Mouse (Mus musculus): ENCODE measurements around the gene Disp2. TPM values are rescaled to one million over a fixed set of nuclear protein-coding genes. Genes with fewer than 3 reads are reported as not detected.

Disp2 gene
- polyA plus RNA-seq, 1 experiment from 2014 or later = 2.8 TPM

GRCm38 (mm10) chr2:118805137-118805536 lies 25.6 kb downstream of the Disp2 start:
- H3K4me2 ChIP-seq (replicated peaks; ENCODE audit: low read depth, low read length) = no peak overlapping the region
- WGBS = 34% methylated on average over 3 of the region's 3 CpGs
- no peaks in the 10 kb centered on the region for H3K27me3 ChIP-seq (ENCODE audit: control insufficient read depth, insufficient read depth, low read length)
- ATAC-seq (ENCODE audit: insufficient number of reproducible peaks, insufficient read depth, low FRiP score, low read depth) = no peak
- no peak overlapping the region for H3K9ac ChIP-seq (replicated peaks; ENCODE audit: low read depth, low read length)
- no peaks in the 10 kb centered on the region for H3K4me1 ChIP-seq (ENCODE audit: control insufficient read depth, insufficient read depth, low read length)
- H3K27ac ChIP-seq (ENCODE audit: low read length) = no peak overlapping the region
- no peaks in the 10 kb centered on the region for H3K9me3 ChIP-seq (ENCODE audit: control insufficient read depth, low read depth, low read length)
- no peak overlapping the region for H3K4me3 ChIP-seq (ENCODE audit: low read depth, low read length)
- no peaks in the 10 kb centered on the region for H3K36me3 ChIP-seq (ENCODE audit: control insufficient read depth, insufficient read depth, low read length)

DNA sequence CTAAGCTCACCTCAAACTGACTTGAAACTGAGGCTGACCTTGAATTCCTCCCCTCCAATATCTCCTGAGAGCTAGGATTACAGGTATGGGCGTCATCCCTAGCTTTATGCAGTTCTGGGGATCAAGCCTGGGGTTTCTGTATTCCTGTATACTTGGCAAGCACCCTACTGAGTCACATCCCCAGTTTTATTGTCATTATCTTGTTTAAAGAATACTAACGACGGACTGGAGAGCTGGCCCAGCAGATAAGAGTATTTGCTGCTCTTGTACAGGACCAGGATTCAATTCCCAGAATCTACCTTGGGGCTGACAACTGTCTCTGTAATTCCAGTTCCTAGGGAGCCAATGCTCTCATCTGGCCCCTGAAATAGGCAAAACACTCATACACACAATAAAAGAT lies 26.2 kb downstream of the Disp2 start:
- Histone ChIP-seq H3K27ac (ENCODE audit: low read length) (no peak overlapping the region), H3K4me3 (ENCODE audit: low read depth, low read length) (no peak overlapping the region), H3K9ac (replicated peaks; ENCODE audit: low read depth, low read length) (no peak overlapping the region), H3K9me3 (ENCODE audit: control insufficient read depth, low read depth, low read length) (no peaks in the 10 kb centered on the region), H3K4me1 (ENCODE audit: control insufficient read depth, insufficient read depth, low read length) (no peaks in the 10 kb centered on the region), H3K4me2 (replicated peaks; ENCODE audit: low read depth, low read length) (no peak overlapping the region), H3K36me3 (ENCODE audit: control insufficient read depth, insufficient read depth, low read length) (no peaks in the 10 kb centered on the region), H3K27me3 (ENCODE audit: control insufficient read depth, insufficient read depth, low read length) (no peaks in the 10 kb centered on the region)
- ATAC-seq (ENCODE audit: insufficient number of reproducible peaks, insufficient read depth, low FRiP score, low read depth) = no peak
- WGBS = 17% methylated on average over 3 of the region's 3 CpGs

DNA sequence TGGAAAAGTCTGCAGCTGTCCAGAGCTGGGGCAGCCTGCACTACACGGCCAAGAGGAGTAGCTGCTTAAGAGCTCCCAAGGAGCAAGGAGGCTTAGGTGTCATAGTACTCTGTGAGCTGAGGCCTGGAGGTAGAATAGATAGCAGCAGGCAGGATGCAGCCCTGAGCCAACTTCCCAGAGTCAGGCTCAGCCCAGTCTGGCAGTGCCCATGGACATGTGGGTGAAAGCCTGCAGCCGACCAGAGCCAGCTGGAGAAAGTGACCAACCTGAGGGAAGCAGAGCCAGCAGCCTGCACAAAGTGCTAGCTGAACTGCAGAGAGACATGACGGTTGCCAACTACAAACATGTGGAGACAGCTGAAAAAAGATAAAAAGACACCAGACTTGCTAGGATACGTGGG lies 27.3 kb downstream of the Disp2 start:
- no peak overlapping the region for H3K4me3 ChIP-seq (ENCODE audit: low read depth, low read length)
- H3K9ac ChIP-seq (replicated peaks; ENCODE audit: low read depth, low read length) = no peak overlapping the region
- no peaks in the 10 kb centered on the region for H3K36me3 ChIP-seq (ENCODE audit: control insufficient read depth, insufficient read depth, low read length)
- no peaks in the 10 kb centered on the region for H3K27me3 ChIP-seq (ENCODE audit: control insufficient read depth, insufficient read depth, low read length)
- H3K9me3 ChIP-seq (ENCODE audit: control insufficient read depth, low read depth, low read length) = no peaks in the 10 kb centered on the region
- ATAC-seq (ENCODE audit: insufficient number of reproducible peaks, insufficient read depth, low FRiP score, low read depth) = no peak
- 61% methylated on average over 4 of the region's 4 CpGs for WGBS
- H3K4me1 ChIP-seq (ENCODE audit: control insufficient read depth, insufficient read depth, low read length) = no peaks in the 10 kb centered on the region
- H3K27ac ChIP-seq (ENCODE audit: low read length) = no peak overlapping the region
- no peak overlapping the region for H3K4me2 ChIP-seq (replicated peaks; ENCODE audit: low read depth, low read length)

DNA sequence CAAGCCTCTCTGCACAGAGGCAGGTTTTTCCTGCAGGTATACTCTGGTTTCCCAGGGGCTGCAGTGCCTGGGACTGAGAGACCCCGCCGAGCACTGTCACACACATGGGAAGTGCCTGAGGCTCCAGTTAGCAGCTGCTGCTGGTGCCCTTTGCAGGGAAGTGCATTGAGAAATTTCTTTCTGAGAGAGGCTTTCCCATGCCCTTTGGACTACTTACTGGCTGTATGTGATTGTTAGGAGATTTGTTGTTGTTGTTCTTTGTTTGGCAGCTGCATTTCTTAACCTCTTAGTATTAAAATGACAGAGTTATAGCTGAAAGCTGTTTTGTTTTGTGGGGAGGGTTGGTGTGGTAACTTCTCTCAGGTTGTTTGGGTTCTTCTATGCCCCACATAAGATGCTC lies 31.3 kb downstream of the Disp2 start:
- Histone ChIP-seq H3K36me3 (ENCODE audit: control insufficient read depth, insufficient read depth, low read length) (no peaks in the 10 kb centered on the region), H3K4me3 (ENCODE audit: low read depth, low read length) (no peak overlapping the region), H3K9ac (replicated peaks; ENCODE audit: low read depth, low read length) (no peak overlapping the region), H3K27me3 (ENCODE audit: control insufficient read depth, insufficient read depth, low read length) (no peaks in the 10 kb centered on the region), H3K4me1 (ENCODE audit: control insufficient read depth, insufficient read depth, low read length) (peaks cover 12% of the 10 kb centered on the region), H3K4me2 (replicated peaks; ENCODE audit: low read depth, low read length) (no peak overlapping the region), H3K9me3 (ENCODE audit: control insufficient read depth, low read depth, low read length) (no peaks in the 10 kb centered on the region), H3K27ac (ENCODE audit: low read length) (no peak overlapping the region)
- ATAC-seq (ENCODE audit: insufficient number of reproducible peaks, insufficient read depth, low FRiP score, low read depth) = no peak
- WGBS = 44% methylated on average over 2 of the region's 2 CpGs

GRCm38 (mm10) chr2:118812724-118813123 lies 33.2 kb downstream of the Disp2 start:
- H3K4me1 ChIP-seq (ENCODE audit: control insufficient read depth, insufficient read depth, low read length) = peaks cover 13% of the 10 kb centered on the region
- H3K9ac ChIP-seq (replicated peaks; ENCODE audit: low read depth, low read length) = no peak overlapping the region
- H3K27me3 ChIP-seq (ENCODE audit: control insufficient read depth, insufficient read depth, low read length) = no peaks in the 10 kb centered on the region
- H3K4me2 ChIP-seq (replicated peaks; ENCODE audit: low read depth, low read length) = no peak overlapping the region
- no peak for ATAC-seq (ENCODE audit: insufficient number of reproducible peaks, insufficient read depth, low FRiP score, low read depth)
- WGBS = 55% methylated on average over 1 of the region's 1 CpGs
- no peaks in the 10 kb centered on the region for H3K9me3 ChIP-seq (ENCODE audit: control insufficient read depth, low read depth, low read length)
- H3K27ac ChIP-seq (ENCODE audit: low read length) = no peak overlapping the region
- H3K4me3 ChIP-seq (ENCODE audit: low read depth, low read length) = no peak overlapping the region
- peaks cover 2% of the 10 kb centered on the region; the same call in 1 of the 2 replicates for H3K36me3 ChIP-seq (ENCODE audit: control insufficient read depth, insufficient read depth, low read length)

GRCm38 (mm10) chr2:118813981-118814836 lies 34.7 kb downstream of the Disp2 start, which contains the start of gene Knstrn:
Knstrn (plus strand) TSS chr2:118814003.
- Histone ChIP-seq H3K9me3 (ENCODE audit: control insufficient read depth, low read depth, low read length) (no peaks in the 10 kb centered on the region), H3K9ac (replicated peaks; ENCODE audit: low read depth, low read length) (peak within 1 kb of the TSS; percentile 76), H3K27ac (ENCODE audit: low read length) (peak within 1 kb of the TSS; percentile 55; the same call in 1 of the 2 replicates), H3K4me1 (ENCODE audit: control insufficient read depth, insufficient read depth, low read length) (peaks cover 13% of the 10 kb centered on the region), H3K27me3 (ENCODE audit: control insufficient read depth, insufficient read depth, low read length) (no peaks in the 10 kb centered on the region), H3K4me3 (ENCODE audit: low read depth, low read length) (peak within 1 kb of the TSS; percentile 73), H3K4me2 (replicated peaks; ENCODE audit: low read depth, low read length) (peak within 1 kb of the TSS; percentile 85), H3K36me3 (ENCODE audit: control insufficient read depth, insufficient read depth, low read length) (peaks cover 11% of the 10 kb centered on the region; the same call in 1 of the 2 replicates)
- WGBS = under 1% methylated on average over 49 of the region's 49 CpGs
- peak; percentile 94 for ATAC-seq (ENCODE audit: insufficient number of reproducible peaks, insufficient read depth, low FRiP score, low read depth)

- no peaks in the 10 kb centered on the region for H3K9me3 ChIP-seq (ENCODE audit: control insufficient read depth, low read depth, low read length)
- WGBS = 91% methylated on average over 5 of the region's 5 CpGs
- H3K4me3 ChIP-seq (ENCODE audit: low read depth, low read length) = no peak overlapping the region
- H3K4me2 ChIP-seq (replicated peaks; ENCODE audit: low read depth, low read length) = no peak overlapping the region
- H3K27ac ChIP-seq (ENCODE audit: low read length) = no peak overlapping the region
- H3K36me3 ChIP-seq (ENCODE audit: control insufficient read depth, insufficient read depth, low read length) = peaks cover 23% of the 10 kb centered on the region
- no peak overlapping the region for H3K9ac ChIP-seq (replicated peaks; ENCODE audit: low read depth, low read length)
- no peaks in the 10 kb centered on the region for H3K27me3 ChIP-seq (ENCODE audit: control insufficient read depth, insufficient read depth, low read length)
- H3K4me1 ChIP-seq (ENCODE audit: control insufficient read depth, insufficient read depth, low read length) = no peaks in the 10 kb centered on the region
- no peak for ATAC-seq (ENCODE audit: insufficient number of reproducible peaks, insufficient read depth, low FRiP score, low read depth)
Observed at GRCm38 (mm10) chr2:118822800-118823199, 43.3 kb downstream of the Disp2 start.

- Histone ChIP-seq H3K4me3 (ENCODE audit: low read depth, low read length) (no peak overlapping the region), H3K27me3 (ENCODE audit: control insufficient read depth, insufficient read depth, low read length) (no peaks in the 10 kb centered on the region), H3K36me3 (ENCODE audit: control insufficient read depth, insufficient read depth, low read length) (peaks cover 21% of the 10 kb centered on the region), H3K4me2 (replicated peaks; ENCODE audit: low read depth, low read length) (no peak overlapping the region), H3K27ac (ENCODE audit: low read length) (no peak overlapping the region), H3K9me3 (ENCODE audit: control insufficient read depth, low read depth, low read length) (no peaks in the 10 kb centered on the region), H3K4me1 (ENCODE audit: control insufficient read depth, insufficient read depth, low read length) (no peaks in the 10 kb centered on the region), H3K9ac (replicated peaks; ENCODE audit: low read depth, low read length) (no peak overlapping the region)
- no peak for ATAC-seq (ENCODE audit: insufficient number of reproducible peaks, insufficient read depth, low FRiP score, low read depth)
- 94% methylated on average over 4 of the region's 4 CpGs for WGBS
Observed at GRCm38 (mm10) chr2:118824396-118824795, 44.9 kb downstream of the Disp2 start.

All from stomach, embryonic 14.5 days (tissue).